16 mouse cellular contexts compared by ENCODE assay signal in the genomic region with DNA sequence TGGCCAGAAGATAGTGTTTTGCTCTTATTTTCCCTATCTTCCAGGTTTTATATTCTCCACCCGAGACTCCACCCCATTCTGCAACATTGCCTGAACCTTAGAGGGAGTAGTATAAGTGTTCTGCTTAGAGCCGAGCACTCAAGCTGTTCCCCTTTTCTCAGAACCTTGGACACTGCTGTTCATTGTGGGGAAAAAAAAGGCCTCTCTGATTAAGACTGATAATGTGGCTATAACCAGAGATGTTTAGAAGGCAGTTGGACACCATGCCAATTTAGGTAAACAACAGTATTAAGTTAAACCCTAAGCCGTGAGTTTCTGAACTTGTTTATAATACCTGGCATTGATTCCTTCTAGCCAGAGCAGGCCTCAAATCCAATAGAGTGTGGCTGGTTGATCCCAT. TPM values are rescaled to one million over a fixed set of nuclear protein-coding genes. Genes with fewer than 3 reads are reported as not detected.
"Had no signal": no experiment of that assay in that cellular context is flagged by ENCODE, and none has a peak within 500 bp of the region (broad histone marks: within the 10 kb centered on the region; RNA-seq: fewer than 3 reads in every experiment).

No protein-coding gene starts in this region.

- H3K4me3 ChIP-seq: neural tube, embryonic 13.5 days; neural tube, embryonic 15.5 days; stomach, embryonic 15.5 days had no signal

- H3K9me3 ChIP-seq: neural tube, embryonic 13.5 days; neural tube, embryonic 15.5 days; stomach, embryonic 15.5 days had no signal

- H3K9ac ChIP-seq: neural tube, embryonic 13.5 days; neural tube, embryonic 15.5 days; stomach, embryonic 15.5 days had no signal

- H3K36me3 ChIP-seq: neural tube, embryonic 13.5 days; neural tube, embryonic 15.5 days; stomach, embryonic 15.5 days had no signal

- H3K27ac ChIP-seq: neural tube, embryonic 13.5 days; neural tube, embryonic 15.5 days; stomach, embryonic 15.5 days; stomach, postnatal 0 days had no signal

- H3K27me3 ChIP-seq: neural tube, embryonic 13.5 days; neural tube, embryonic 15.5 days; stomach, embryonic 15.5 days had no signal

- DNase-seq: retina, postnatal 1 day; right cerebral cortex, adult 18-20 months; right cerebral cortex, postnatal 14 days; right cerebral cortex, postnatal 25 days; right cerebral cortex, postnatal 4 days; spleen, adult 18-20 months; thymus, adult 18-20 months; thymus, adult 2 months; thymus, postnatal 14 days; thymus, postnatal 25 days; thymus, postnatal 36 days; thymus, postnatal 4 days had no signal

RNA-seq across cellular contexts. Expression of gene Nod2, which starts 55.7 kb away (rescaled TPM):
- polyA plus RNA-seq: neural tube, embryonic 13.5 days had no signal
